Mouse (Mus musculus): ENCODE measurements around the gene Cnep1r1. TPM values are rescaled to one million over a fixed set of nuclear protein-coding genes. Genes with fewer than 3 reads are reported as not detected.

Cnep1r1 gene
- total RNA-seq, 1 experiment from 2014 or later, result 32.6 TPM

Small RNA genes lying within 50 kb of the gene (microRNA-seq; reads per million reads assigned to microRNA genes)
- gene Mir7071, result 0.85 to 2.3 reads per million in 2 experiments

Other genes starting within 250 kb of the Cnep1r1 start
- 18.7 and 22.0 TPM in 2 replicates for gene Zfp423, start 159.2 kb upstream of the Cnep1r1 start, total RNA-seq (2021)
- 31.8 and 32.3 TPM in 2 replicates for gene Heatr3, start 19.1 kb downstream of the Cnep1r1 start, total RNA-seq (2021)
- gene Tent4b, start 80.4 kb downstream of the Cnep1r1 start, total RNA-seq (2021), result 32.0 and 32.5 TPM in 2 replicates
- 5.6 and 12.8 TPM in 2 replicates for gene Adcy7, start 153.6 kb downstream of the Cnep1r1 start, total RNA-seq (2021)
- 96.5 and 103 TPM in 2 replicates for gene Brd7, start 243.4 kb downstream of the Cnep1r1 start, total RNA-seq (2021)

Data from adrenal gland, postnatal 14 days (tissue).